Mouse (Mus musculus) limb, embryonic 14.5 days (tissue): ENCODE data around the gene Sgpp1. TPM values are rescaled to one million over a fixed set of nuclear protein-coding genes. Genes with fewer than 3 reads are reported as not detected.

ENCODE experiments used
- ATAC-seq: fragments of 200-750 bp; cut with Nextera tagmentation; 2 replicates; pipeline ENCODE4 v1.8.0; 2017; ENCODE audit warnings: low read depth, moderate number of reproducible peaks, moderate TSS enrichment; ENCODE audit not compliant: low FRiP score
- DNase-seq: peaks from one replicate; pipeline ENCODE4 v3.0.0-alpha.2; 2015; ENCODE audit warnings: low spot score
- H3K27ac ChIP-seq: fragments of 300-500 bp; sonication (generic); replicated peaks from 2 replicates; pipeline ENCODE4 v1.5.1; 2014; ENCODE audit warnings: low read depth, mild to moderate bottlenecking, low read length, moderate library complexity, mixed read lengths
- H3K27me3 ChIP-seq: fragments of 300-500 bp; sonication (generic); 2 replicates; pipeline ENCODE4 v1.6.1; 2014; ENCODE audit warnings: low read length, mixed read lengths; ENCODE audit not compliant: control insufficient read depth, insufficient read depth
- H3K36me3 ChIP-seq: fragments of 300-500 bp; sonication (generic); 2 replicates; pipeline ENCODE4 v1.6.1; 2014; ENCODE audit warnings: mild to moderate bottlenecking, low read length, moderate library complexity, mixed read lengths; ENCODE audit not compliant: control insufficient read depth, insufficient read depth
- H3K4me1 ChIP-seq: fragments of 300-500 bp; sonication (generic); 2 replicates; pipeline ENCODE4 v1.6.1; 2014; ENCODE audit warnings: antibody characterized with exemption, low read length, mixed read lengths; ENCODE audit not compliant: control insufficient read depth, insufficient read depth
- H3K4me2 ChIP-seq: fragments of 300-500 bp; sonication (generic); replicated peaks from 2 replicates; pipeline ENCODE4 v1.6.1; 2014; ENCODE audit warnings: low read depth, mild to moderate bottlenecking, low read length, moderate library complexity; ENCODE audit not compliant: severe bottlenecking
- H3K4me3 ChIP-seq: fragments of 300-500 bp; sonication (generic); replicated peaks from 2 replicates; pipeline ENCODE4 v1.5.1; 2014; ENCODE audit warnings: low read length
- H3K9ac ChIP-seq: fragments of 300-500 bp; sonication (generic); 2 replicates; pipeline ENCODE4 v1.6.1; 2014; ENCODE audit warnings: mild to moderate bottlenecking, low read depth, low read length, moderate library complexity; ENCODE audit not compliant: severe bottlenecking
- H3K9me3 ChIP-seq: fragments of 300-500 bp; sonication (generic); 2 replicates; pipeline ENCODE4 v1.6.1; 2016; ENCODE audit warnings: low read length; ENCODE audit not compliant: control insufficient read depth
- POLR2A ChIP-seq: fragments of 200-500 bp; IDR thresholded peaks from 2 replicates; pipeline ENCODE4 v1.8.0; 2012; ENCODE audit warnings: inconsistent platforms, mild to moderate bottlenecking, moderate library complexity, borderline replicate concordance; ENCODE audit not compliant: insufficient read depth, insufficient read length; ENCODE audit errors: extremely low read depth
- WGBS: fragments of 180-500 bp; shearing (Covaris S2); extraction: QIAGEN DNeasy Blood & Tissue Kit; methylation state at CpG from one replicate; pipeline ENCODE4 v1.1.7; 2014; 5-methylcytosine and 5-hydroxymethylcytosine counted together
- polyA plus RNA-seq, 2 experiments: library from polyadenylated mRNA; depleted of rRNA in 1 of 2; stranded (reverse) in 1 of 2; unstranded in 1 of 2; fragments of >200 nt; fragmentation: Nextera tagmentation in 1 of 2; extraction: Ambion mirVana in 1 of 2; gene quantifications; 2 replicates each; pipeline versions ENCODE4 v1.2.1 to v1.2.3; 2012 to 2014

Sgpp1 gene
- polyA plus RNA-seq, 2 experiments: 18.4 to 36.8 TPM

DNA sequence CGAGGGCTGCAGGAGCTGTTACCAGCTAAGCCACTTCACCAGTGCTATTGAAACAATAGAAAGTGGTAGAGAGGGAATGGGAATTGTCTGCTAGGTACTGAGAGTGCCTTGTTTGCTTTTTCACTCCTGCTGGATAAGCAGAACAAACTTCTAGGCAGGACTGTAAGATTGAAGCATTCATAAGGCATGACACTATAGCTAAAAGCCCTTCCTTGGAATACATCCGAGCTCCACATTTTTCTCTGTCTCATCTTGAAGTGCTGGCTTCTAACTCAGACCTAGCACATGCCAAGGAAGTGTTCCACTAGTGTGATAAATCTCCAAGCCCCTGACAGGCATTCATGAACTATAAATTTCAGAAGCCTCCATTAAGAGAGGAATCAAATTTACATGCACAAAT lies 4.1 kb upstream of the Sgpp1 start:
- DNase-seq (no peak), ATAC-seq (no peak)
- no peak for TF ChIP-seq POLR2A
- Histone ChIP-seq H3K27ac (no peak overlapping the region), H3K4me1 (peaks cover 3% of the 10 kb centered on the region; the same call in 1 of the 2 replicates), H3K4me3 (no peak overlapping the region), H3K4me2 (no peak overlapping the region), H3K27me3 (no peaks in the 10 kb centered on the region), H3K9ac (no peak overlapping the region), H3K9me3 (no peaks in the 10 kb centered on the region), H3K36me3 (no peaks in the 10 kb centered on the region)
- WGBS: 64% methylated on average over 2 of the region's 2 CpGs

DNA sequence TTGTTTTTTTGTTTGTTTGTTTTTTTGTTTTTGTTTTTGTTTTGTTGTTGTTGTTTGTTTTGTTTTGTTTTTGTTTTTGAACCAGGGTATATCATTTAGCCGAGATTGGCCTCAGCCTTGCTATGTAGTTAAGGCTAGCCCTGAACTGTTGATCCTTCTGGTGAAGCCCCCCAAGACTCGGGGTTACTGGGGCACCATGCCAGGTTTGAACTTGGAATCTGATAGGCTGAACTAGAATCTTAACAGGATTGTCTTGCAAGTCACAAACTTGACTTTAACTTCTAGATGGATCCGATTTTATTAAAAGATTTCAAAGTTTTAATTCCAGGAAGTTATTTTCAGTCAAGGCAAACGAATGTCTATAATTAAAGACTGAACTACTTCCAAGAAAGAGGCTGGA lies 767 bp upstream of the Sgpp1 start:
- WGBS: 75% methylated on average over 4 of the region's 4 CpGs
- H3K9me3 ChIP-seq: no peaks in the 10 kb centered on the region
- no peaks in the 10 kb centered on the region for H3K27me3 ChIP-seq
- no peak overlapping the region for H3K27ac ChIP-seq
- H3K9ac ChIP-seq: no peak overlapping the region
- H3K4me1 ChIP-seq: peaks cover 14% of the 10 kb centered on the region; the same call in 1 of the 2 replicates
- no peak for ATAC-seq
- no peaks in the 10 kb centered on the region for H3K36me3 ChIP-seq
- TF ChIP-seq POLR2A: no peak
- H3K4me2 ChIP-seq: 0 out of 2 replicates have a peak overlapping the region, but pooled peaks have one; percentile 74
- no peak overlapping the region for H3K4me3 ChIP-seq
- no peak for DNase-seq

DNA sequence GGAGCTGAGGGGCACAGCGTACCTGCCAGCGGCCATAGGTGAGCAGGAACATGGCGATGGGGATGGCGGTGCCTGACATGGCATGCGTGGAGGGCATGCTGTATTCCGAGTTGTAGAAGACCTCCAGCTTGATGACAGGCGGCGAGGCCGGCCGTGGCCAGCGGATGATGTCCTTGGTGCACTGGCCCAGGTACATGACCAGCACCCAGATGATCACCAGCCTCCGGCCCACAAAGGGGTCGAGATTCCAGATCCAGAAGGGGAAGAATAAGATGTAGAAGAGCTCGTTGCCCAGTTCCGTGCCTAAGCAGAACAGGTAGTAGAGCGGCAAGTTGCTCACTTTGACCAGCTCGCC lies 661 bp downstream of the Sgpp1 start:
- no peaks in the 10 kb centered on the region for H3K9me3 ChIP-seq
- WGBS: 1% methylated on average over 13 of the region's 17 CpGs

DNA sequence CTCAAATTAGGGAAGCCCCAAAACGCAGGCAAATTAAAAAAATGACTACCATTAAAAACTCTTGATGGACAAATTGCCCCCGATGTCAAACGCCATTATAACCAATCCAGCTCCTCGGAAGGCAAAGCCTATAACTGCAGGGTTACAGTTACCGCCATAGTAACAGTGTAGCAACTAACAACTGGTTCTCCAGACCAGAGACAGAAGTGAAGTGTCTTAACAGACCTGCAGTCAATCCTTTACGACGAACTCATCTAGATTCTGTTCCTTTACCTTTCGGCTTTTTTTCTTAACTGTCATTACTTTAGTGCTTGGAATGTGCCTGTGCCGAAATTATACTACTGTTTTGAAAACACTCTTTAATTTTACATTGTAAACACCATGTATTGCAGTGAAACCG lies 1.4 kb downstream of the Sgpp1 start:
- WGBS: 4% methylated on average over 10 of the region's 10 CpGs
- no peak for TF ChIP-seq POLR2A
- H3K27me3 ChIP-seq: no peaks in the 10 kb centered on the region
- ATAC-seq: no peak
- no peak overlapping the region for H3K27ac ChIP-seq
- H3K4me3 ChIP-seq: peak overlapping the region; percentile 90
- peaks cover 14% of the 10 kb centered on the region; the same call in 1 of the 2 replicates for H3K4me1 ChIP-seq
- DNase-seq: no peak
- H3K36me3 ChIP-seq: no peaks in the 10 kb centered on the region
- H3K9ac ChIP-seq: peak overlapping the region; percentile 94
- peak overlapping the region; percentile 74 for H3K4me2 ChIP-seq
- no peaks in the 10 kb centered on the region for H3K9me3 ChIP-seq

More for the DNA sequence above, 661 bp downstream of the Sgpp1 start:
- no peak for TF ChIP-seq POLR2A
- no peak for ATAC-seq
- Histone ChIP-seq H3K9ac (peak overlapping the region; percentile 94), H3K4me3 (peak overlapping the region; percentile 90), H3K27me3 (no peaks in the 10 kb centered on the region), H3K4me1 (peaks cover 14% of the 10 kb centered on the region; the same call in 1 of the 2 replicates), H3K36me3 (no peaks in the 10 kb centered on the region), H3K27ac (no peak overlapping the region), H3K4me2 (peak overlapping the region; percentile 74)
- DNase-seq: no peak

DNA sequence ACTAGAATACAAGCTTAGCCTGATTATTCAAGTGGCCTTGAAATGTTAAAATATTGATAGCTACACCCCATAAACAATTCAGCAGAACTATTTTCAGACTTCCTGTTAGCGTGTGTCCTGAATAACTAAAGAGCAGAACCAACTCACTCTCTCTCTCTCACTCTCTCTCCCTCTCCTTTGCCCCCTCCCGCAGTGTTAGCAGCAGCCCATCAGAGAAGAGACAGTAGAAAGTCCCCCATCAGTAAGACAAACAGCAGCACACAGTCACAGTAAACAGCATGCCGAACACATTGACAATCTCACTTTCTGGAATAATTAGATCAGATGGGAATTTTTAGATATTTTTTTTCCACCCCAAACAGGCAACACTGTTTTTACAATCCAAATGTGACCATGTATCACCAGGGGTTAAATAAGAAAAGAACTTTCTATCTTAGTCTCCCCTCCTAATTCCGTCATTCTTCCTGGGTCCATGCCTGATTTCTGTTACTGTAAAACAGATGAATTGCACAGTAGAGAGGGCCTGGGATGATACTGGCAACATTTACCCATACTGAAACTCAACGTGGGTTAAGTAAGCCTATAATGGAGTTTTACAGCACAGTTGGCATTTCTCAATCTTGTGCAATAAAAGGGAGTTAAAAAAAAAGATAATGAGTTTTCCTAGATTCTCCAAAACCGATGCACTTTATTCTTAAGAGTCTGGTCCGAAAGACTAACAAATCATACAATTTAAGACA lies 2.0 kb downstream of the Sgpp1 start:
- no peak overlapping the region for H3K9ac ChIP-seq
- TF ChIP-seq POLR2A: no peak
- H3K36me3 ChIP-seq: peaks cover 5% of the 10 kb centered on the region
- H3K4me2 ChIP-seq: peak overlapping the region; percentile 74
- WGBS: 41% methylated on average over 7 of the region's 7 CpGs
- ATAC-seq (no peak), DNase-seq (no peak)
- H3K4me3 ChIP-seq: peak overlapping the region; percentile 90
- no peak overlapping the region for H3K27ac ChIP-seq
- H3K9me3 ChIP-seq: no peaks in the 10 kb centered on the region
- H3K27me3 ChIP-seq: no peaks in the 10 kb centered on the region
- peaks cover 14% of the 10 kb centered on the region; the same call in 1 of the 2 replicates for H3K4me1 ChIP-seq

DNA sequence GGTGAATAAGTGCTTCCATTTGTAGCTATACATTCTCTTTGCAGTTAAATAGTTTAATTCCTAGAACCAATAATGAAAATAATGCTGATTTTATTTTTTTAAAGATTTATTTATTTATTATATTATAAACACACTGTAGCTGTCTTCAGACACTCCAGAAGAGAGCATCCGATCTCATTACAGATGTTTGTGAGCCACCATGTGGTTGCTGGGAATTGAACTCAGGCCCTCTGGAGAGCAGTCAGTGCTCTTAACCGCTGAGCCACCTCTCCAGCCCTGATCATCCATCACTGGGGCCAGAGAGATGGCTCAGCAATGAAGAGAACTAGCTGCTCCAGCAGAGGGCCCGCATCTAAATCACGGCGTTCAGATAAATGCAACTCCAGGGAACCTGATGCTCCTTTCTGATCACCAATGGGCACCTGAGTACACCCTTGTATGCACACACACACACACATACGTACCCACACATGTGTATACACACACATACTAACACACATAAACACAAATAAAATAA lies 3.5 kb downstream of the Sgpp1 start:
- no peak for TF ChIP-seq POLR2A
- no peak overlapping the region for H3K27ac ChIP-seq
- no peaks in the 10 kb centered on the region for H3K9me3 ChIP-seq
- H3K4me3 ChIP-seq: no peak overlapping the region
- 71% methylated on average over 6 of the region's 6 CpGs for WGBS
- no peaks in the 10 kb centered on the region for H3K27me3 ChIP-seq
- H3K4me2 ChIP-seq: no peak overlapping the region
- no peak for ATAC-seq
- H3K36me3 ChIP-seq: peaks cover 9% of the 10 kb centered on the region
- peaks cover 14% of the 10 kb centered on the region; the same call in 1 of the 2 replicates for H3K4me1 ChIP-seq
- no peak for DNase-seq
- no peak overlapping the region for H3K9ac ChIP-seq
